Mouse (Mus musculus) hindbrain, embryonic 13.5 days (tissue): ENCODE results near the gene Mboat2. TPM values are rescaled to one million over a fixed set of nuclear protein-coding genes. Genes with fewer than 3 reads are reported as not detected.

Source experiments
- ATAC-seq: fragments of 200-750 bp; cut with Nextera tagmentation; 2 replicates; pipeline ENCODE4 v1.8.0; 2017; ENCODE audit warnings: moderate TSS enrichment; ENCODE audit not compliant: low FRiP score
- H3K27ac ChIP-seq: fragments of 300-500 bp; sonication (generic); 2 replicates; pipeline ENCODE4 v1.5.1; 2015; ENCODE audit warnings: inconsistent platforms, mild to moderate bottlenecking, moderate library complexity
- H3K27me3 ChIP-seq: fragments of 300-500 bp; sonication (generic); 2 replicates; pipeline ENCODE4 v1.6.1; 2015; ENCODE audit warnings: mild to moderate bottlenecking, inconsistent platforms
- H3K36me3 ChIP-seq: fragments of 300-500 bp; sonication (generic); 2 replicates; pipeline ENCODE4 v1.6.1; 2015; ENCODE audit warnings: mild to moderate bottlenecking, inconsistent platforms
- H3K4me1 ChIP-seq: fragments of 300-500 bp; sonication (generic); replicated peaks from 2 replicates; pipeline ENCODE4 v1.6.1; 2015; ENCODE audit warnings: inconsistent platforms
- H3K4me2 ChIP-seq: fragments of 300-500 bp; sonication (generic); 2 replicates; pipeline ENCODE4 v1.6.1; 2015; ENCODE audit warnings: inconsistent platforms, mild to moderate bottlenecking, moderate library complexity
- H3K4me3 ChIP-seq: fragments of 300-500 bp; sonication (generic); 2 replicates; pipeline ENCODE4 v1.5.1; 2015; ENCODE audit warnings: mild to moderate bottlenecking, inconsistent platforms
- H3K9ac ChIP-seq: fragments of 300-500 bp; sonication (generic); 2 replicates; pipeline ENCODE4 v1.6.1; 2015; ENCODE audit warnings: mild to moderate bottlenecking, inconsistent platforms
- H3K9me3 ChIP-seq: fragments of 300-500 bp; sonication (generic); 2 replicates; pipeline ENCODE4 v1.6.1; 2016; ENCODE audit warnings: inconsistent platforms
- WGBS: fragments of 180-500 bp; shearing (Covaris S2); methylation state at CpG from one replicate; pipeline ENCODE4 v1.1.7; 2015; 5-methylcytosine and 5-hydroxymethylcytosine counted together
- polyA plus RNA-seq: library from polyadenylated mRNA; unstranded; fragments of >200 nt; fragmentation: Nextera tagmentation; extraction: Ambion mirVana; gene quantifications from 2 replicates; pipeline ENCODE4 v1.2.1, GENCODE M21; 2015

The Mboat2 gene
- polyA plus RNA-seq, 1 experiment from 2014 or later: 82.0 TPM

GRCm38 (mm10) chr12:24936281-24936680, 105.6 kb downstream of the Mboat2 start:
- Histone ChIP-seq H3K9ac (no peak overlapping the region), H3K4me1 (peaks cover 20% of the 10 kb centered on the region), H3K36me3 (peaks cover 37% of the 10 kb centered on the region), H3K9me3 (no peaks in the 10 kb centered on the region), H3K27ac (no peak overlapping the region), H3K4me2 (no peak overlapping the region), H3K4me3 (no peak overlapping the region), H3K27me3 (no peaks in the 10 kb centered on the region)
- no peak for ATAC-seq
- 85% methylated on average over 1 of the region's 1 CpGs for WGBS

GRCm38 (mm10) chr12:24939372-24939771, 108.7 kb downstream of the Mboat2 start:
- Histone ChIP-seq H3K9ac (no peak overlapping the region), H3K4me3 (no peak overlapping the region), H3K27ac (no peak overlapping the region), H3K4me1 (no peaks in the 10 kb centered on the region), H3K27me3 (no peaks in the 10 kb centered on the region), H3K36me3 (peaks cover 53% of the 10 kb centered on the region), H3K9me3 (no peaks in the 10 kb centered on the region), H3K4me2 (no peak overlapping the region)
- ATAC-seq: no peak
- 95% methylated on average over 8 of the region's 8 CpGs for WGBS

GRCm38 (mm10) chr12:24942619-24943287, 112.1 kb downstream of the Mboat2 start:
- WGBS: 90% methylated on average over 9 of the region's 9 CpGs
- no peak overlapping the region for H3K4me3 ChIP-seq
- H3K36me3 ChIP-seq: peaks cover 55% of the 10 kb centered on the region
- no peak overlapping the region for H3K9ac ChIP-seq
- ATAC-seq: no peak
- no peaks in the 10 kb centered on the region for H3K9me3 ChIP-seq
- H3K27me3 ChIP-seq: no peaks in the 10 kb centered on the region
- H3K4me2 ChIP-seq: no peak overlapping the region
- H3K4me1 ChIP-seq: no peaks in the 10 kb centered on the region
- no peak overlapping the region for H3K27ac ChIP-seq

GRCm38 (mm10) chr12:24943427-24943826, 112.7 kb downstream of the Mboat2 start:
- no peaks in the 10 kb centered on the region for H3K27me3 ChIP-seq
- H3K9ac ChIP-seq: no peak overlapping the region
- peaks cover 55% of the 10 kb centered on the region for H3K36me3 ChIP-seq
- H3K4me3 ChIP-seq: no peak overlapping the region
- H3K27ac ChIP-seq: no peak overlapping the region
- H3K4me2 ChIP-seq: no peak overlapping the region
- H3K4me1 ChIP-seq: no peaks in the 10 kb centered on the region
- H3K9me3 ChIP-seq: no peaks in the 10 kb centered on the region
- WGBS: 93% methylated on average over 4 of the region's 4 CpGs
- no peak for ATAC-seq

GRCm38 (mm10) chr12:24944597-24944996, 113.9 kb downstream of the Mboat2 start:
- H3K36me3 ChIP-seq: peaks cover 58% of the 10 kb centered on the region
- H3K9ac ChIP-seq: no peak overlapping the region
- no peak for ATAC-seq
- no peak overlapping the region for H3K27ac ChIP-seq
- H3K27me3 ChIP-seq: no peaks in the 10 kb centered on the region
- 97% methylated on average over 7 of the region's 7 CpGs for WGBS
- no peak overlapping the region for H3K4me2 ChIP-seq
- no peak overlapping the region for H3K4me3 ChIP-seq
- no peaks in the 10 kb centered on the region for H3K4me1 ChIP-seq
- no peaks in the 10 kb centered on the region for H3K9me3 ChIP-seq

- H3K27me3 ChIP-seq: no peaks in the 10 kb centered on the region
- 94% methylated on average over 14 of the region's 14 CpGs for WGBS
- no peak overlapping the region for H3K4me3 ChIP-seq
- no peak overlapping the region for H3K4me2 ChIP-seq
- H3K9ac ChIP-seq: no peak overlapping the region
- H3K27ac ChIP-seq: no peak overlapping the region
- H3K36me3 ChIP-seq: peaks cover 54% of the 10 kb centered on the region
- H3K9me3 ChIP-seq: no peaks in the 10 kb centered on the region
- H3K4me1 ChIP-seq: no peaks in the 10 kb centered on the region
- ATAC-seq: no peak
Observed at GRCm38 (mm10) chr12:24947065-24947464, 116.4 kb downstream of the Mboat2 start.

- Histone ChIP-seq H3K27me3 (no peaks in the 10 kb centered on the region), H3K27ac (no peak overlapping the region), H3K4me1 (no peaks in the 10 kb centered on the region), H3K9ac (no peak overlapping the region), H3K4me2 (no peak overlapping the region), H3K9me3 (no peaks in the 10 kb centered on the region), H3K36me3 (peaks cover 53% of the 10 kb centered on the region), H3K4me3 (no peak overlapping the region)
- 63% methylated on average over 3 of the region's 3 CpGs for WGBS
- ATAC-seq: 0 out of 2 replicates have a peak, but pooled peaks have one; percentile 22
Observed at GRCm38 (mm10) chr12:24948344-24948743, 117.7 kb downstream of the Mboat2 start.

- H3K4me2 ChIP-seq: no peak overlapping the region
- no peaks in the 10 kb centered on the region for H3K27me3 ChIP-seq
- no peaks in the 10 kb centered on the region for H3K9me3 ChIP-seq
- H3K27ac ChIP-seq: no peak overlapping the region
- ATAC-seq: no peak
- no peak overlapping the region for H3K9ac ChIP-seq
- H3K4me3 ChIP-seq: no peak overlapping the region
- 90% methylated on average over 7 of the region's 7 CpGs for WGBS
- peaks cover 69% of the 10 kb centered on the region for H3K36me3 ChIP-seq
- no peaks in the 10 kb centered on the region for H3K4me1 ChIP-seq
Observed at GRCm38 (mm10) chr12:24950376-24951046, 119.8 kb downstream of the Mboat2 start.

GRCm38 (mm10) chr12:24952147-24952546, 121.5 kb downstream of the Mboat2 start:
- Histone ChIP-seq H3K4me1 (no peaks in the 10 kb centered on the region), H3K9me3 (no peaks in the 10 kb centered on the region), H3K27ac (no peak overlapping the region; the same call in 1 of the 2 replicates), H3K9ac (no peak overlapping the region), H3K4me3 (no peak overlapping the region), H3K27me3 (no peaks in the 10 kb centered on the region), H3K36me3 (peaks cover 74% of the 10 kb centered on the region), H3K4me2 (no peak overlapping the region)
- WGBS: 66% methylated on average over 6 of the region's 6 CpGs
- peak; percentile 41; the same call in 1 of the 2 replicates for ATAC-seq

- Histone ChIP-seq H3K4me2 (no peak overlapping the region), H3K27me3 (no peaks in the 10 kb centered on the region), H3K27ac (no peak overlapping the region), H3K9me3 (no peaks in the 10 kb centered on the region), H3K4me1 (no peaks in the 10 kb centered on the region), H3K9ac (no peak overlapping the region), H3K4me3 (no peak overlapping the region), H3K36me3 (peaks cover 87% of the 10 kb centered on the region)
- ATAC-seq: no peak
- WGBS: 92% methylated on average over 9 of the region's 9 CpGs
Observed at GRCm38 (mm10) chr12:24955137-24955536, 124.5 kb downstream of the Mboat2 start.

GRCm38 (mm10) chr12:24958526-24958925, 127.8 kb downstream of the Mboat2 start:
- no peak overlapping the region for H3K27ac ChIP-seq
- peaks cover 67% of the 10 kb centered on the region for H3K36me3 ChIP-seq
- H3K4me2 ChIP-seq: no peak overlapping the region
- no peak for ATAC-seq
- H3K9ac ChIP-seq: no peak overlapping the region
- no peak overlapping the region for H3K4me3 ChIP-seq
- 93% methylated on average over 3 of the region's 3 CpGs for WGBS
- no peaks in the 10 kb centered on the region for H3K4me1 ChIP-seq
- no peaks in the 10 kb centered on the region for H3K9me3 ChIP-seq
- H3K27me3 ChIP-seq: no peaks in the 10 kb centered on the region

GRCm38 (mm10) chr12:24961821-24962220, 131.1 kb downstream of the Mboat2 start:
- Histone ChIP-seq H3K27ac (no peak overlapping the region), H3K4me2 (no peak overlapping the region), H3K9ac (no peak overlapping the region), H3K4me3 (no peak overlapping the region), H3K27me3 (no peaks in the 10 kb centered on the region), H3K4me1 (no peaks in the 10 kb centered on the region), H3K9me3 (peaks cover 3% of the 10 kb centered on the region; the same call in 1 of the 2 replicates), H3K36me3 (peaks cover 40% of the 10 kb centered on the region)
- no peak for ATAC-seq
- 95% methylated on average over 7 of the region's 7 CpGs for WGBS
